Mouse (Mus musculus) left cerebral cortex, postnatal 4 days (tissue): ENCODE results near the gene Ugt2a2. TPM values are rescaled to one million over a fixed set of nuclear protein-coding genes. Genes with fewer than 3 reads are reported as not detected.
"Not testable (repeated sequence)": the region's sequence is repeated elsewhere in the genome, so short reads cannot be mapped to it uniquely, and the experiment has no call there.

Experiments used
- DNase-seq: peaks from one replicate; pipeline ENCODE4 v3.0.0-alpha.2; 2022
- intact Hi-C: fragments of 180-260 bp; cut with DNase I; formaldehyde crosslinking; loops from one replicate; pipeline ENCODE4 v1.15.1; 2025
- total RNA-seq, 2 experiments: library from RNA; stranded (reverse); gene quantifications; 2 replicates each; pipeline ENCODE4 v1.2.3; 2021

The Ugt2a2 gene
- not detected for total RNA-seq

DNA sequence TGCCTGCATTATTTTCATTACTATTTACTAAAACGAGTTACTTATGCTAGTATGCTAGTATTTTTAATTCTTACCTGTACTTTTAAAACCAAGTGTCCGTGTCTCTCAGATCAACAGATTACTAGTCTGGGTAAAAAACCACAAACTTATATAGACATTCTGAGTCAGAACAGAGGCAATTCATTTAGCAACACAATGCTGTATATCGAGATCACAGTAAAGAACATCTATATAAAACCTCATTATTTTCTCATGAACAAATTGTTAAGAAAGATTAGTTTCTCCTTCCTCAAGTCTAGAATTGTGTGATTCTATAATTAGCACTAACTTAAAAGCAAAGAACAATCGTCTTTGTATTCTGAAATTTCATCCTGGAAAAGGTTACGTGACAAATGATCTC, at the start of gene Ugt2a2:
Gene Ugt2a2 (minus strand): TSS at position 101 of the 400 bp plus-strand sequence.
- intact Hi-C loops = no loop called here

DNA sequence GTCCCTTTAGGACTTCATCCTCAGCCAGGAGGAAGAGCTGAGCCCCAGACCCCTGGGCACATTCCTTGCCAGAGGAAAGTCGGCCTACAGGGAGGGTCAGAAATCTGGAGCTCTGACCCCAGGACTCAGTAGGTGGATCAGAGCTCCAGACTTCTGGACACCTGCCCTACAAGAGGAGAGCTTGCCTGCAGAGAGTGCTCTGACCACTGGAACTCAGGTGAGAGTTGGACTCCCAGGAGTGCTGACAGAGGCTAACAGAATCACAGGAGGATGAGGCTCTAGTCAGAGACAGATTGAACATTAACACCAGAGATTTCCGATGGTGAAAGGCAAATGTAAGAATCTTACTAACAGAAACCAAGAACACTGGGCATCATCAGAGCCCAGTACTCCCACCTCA, 41.5 kb upstream of the Ugt2a2 start:
- intact Hi-C loops, DNase-seq: not testable (repeated sequence)

More for the DNA sequence above, at the start of gene Ugt2a2:
- no peak for DNase-seq

DNA sequence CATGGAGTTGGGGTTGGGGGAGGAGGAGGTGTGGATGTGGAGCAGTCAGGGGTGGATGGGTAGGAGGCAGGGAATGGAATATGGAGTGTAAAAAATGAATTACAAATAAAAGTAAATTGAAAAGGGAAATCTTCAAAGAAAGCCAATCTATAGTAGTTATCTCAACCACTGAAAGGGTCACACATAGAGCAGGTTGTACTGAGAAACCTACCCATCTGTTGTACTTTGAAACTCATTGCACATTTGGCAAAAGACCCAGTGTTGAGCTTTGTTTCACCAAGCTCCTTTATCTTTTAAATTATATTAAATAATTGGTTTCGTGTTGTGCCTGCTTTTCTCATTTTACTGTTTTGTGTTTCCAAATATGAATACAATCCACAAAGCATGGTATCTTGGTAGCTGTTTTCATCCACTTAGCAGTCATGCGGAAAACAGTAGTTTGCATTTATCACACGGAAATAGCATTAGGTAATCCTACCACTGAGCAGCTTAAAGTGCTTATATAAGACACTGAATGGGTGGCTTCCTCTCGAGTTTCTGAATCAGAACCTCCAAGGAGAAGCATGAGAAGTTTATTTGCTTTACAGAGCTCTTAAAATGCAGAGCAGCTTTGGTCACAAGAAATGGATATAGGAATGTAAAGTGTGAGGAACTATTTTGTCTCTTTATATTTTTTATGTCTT, 23.9 kb upstream of the Ugt2a2 start:
- DNase-seq = no peak
- intact Hi-C loops = no loop called here

DNA sequence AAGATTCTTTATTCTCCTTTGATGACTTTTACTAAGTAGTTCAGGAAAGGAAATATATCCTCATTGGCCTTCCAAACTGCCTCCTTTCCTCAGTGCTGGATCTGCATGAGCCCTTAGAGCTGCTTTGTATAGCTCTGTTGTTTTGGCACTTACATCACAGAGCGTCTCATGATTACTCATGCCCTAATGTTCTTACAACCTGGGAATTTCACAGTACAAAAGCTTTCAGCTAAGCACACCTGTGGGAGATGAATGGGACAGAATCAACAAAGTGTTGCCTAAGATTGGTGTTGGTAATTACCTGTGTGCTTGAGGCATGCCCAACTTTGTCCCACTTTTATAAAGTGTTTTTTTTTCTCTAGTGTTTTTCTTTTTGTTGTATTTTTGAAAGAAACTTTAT, 20.6 kb upstream of the Ugt2a2 start:
- intact Hi-C loops = no loop called here
- no peak for DNase-seq

DNA sequence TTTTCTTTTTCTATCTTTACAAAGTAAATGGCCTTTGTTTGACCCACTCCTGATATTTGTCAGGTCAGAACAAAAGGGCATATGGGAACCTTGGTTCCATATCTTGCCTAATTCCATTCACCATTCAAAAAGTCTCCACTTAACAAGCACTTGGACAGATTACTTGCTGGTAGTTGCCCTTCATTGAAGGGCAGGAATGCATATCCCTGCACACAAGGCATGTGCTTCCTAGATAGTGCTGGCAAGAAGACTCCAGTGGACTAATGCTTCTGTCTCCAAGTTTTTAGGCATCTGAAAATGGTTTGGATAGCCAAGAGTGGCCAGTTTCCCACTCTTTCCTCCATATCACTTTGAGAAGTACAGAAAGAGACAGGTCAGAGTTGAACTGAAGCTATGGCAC, 17.3 kb upstream of the Ugt2a2 start:
- intact Hi-C loops = no loop called here
- no peak for DNase-seq

DNA sequence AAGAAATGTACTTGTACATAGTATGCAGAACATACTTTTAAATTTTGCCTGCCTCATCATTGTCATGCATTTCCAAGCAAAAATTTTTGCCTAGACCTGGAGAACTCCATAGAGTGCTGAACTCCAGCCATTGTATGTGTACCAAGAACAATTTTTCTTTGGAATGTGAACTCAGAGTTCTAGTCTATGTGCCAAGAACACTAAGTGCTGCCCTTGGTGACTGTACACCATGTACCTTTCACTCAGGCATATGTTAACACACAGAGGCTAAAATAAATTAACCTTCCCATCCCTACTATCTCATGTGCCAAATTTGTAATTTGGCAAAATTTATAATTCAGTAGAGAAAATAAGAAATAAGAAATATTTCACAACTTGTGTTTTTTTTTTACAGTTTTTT, 16.9 kb upstream of the Ugt2a2 start:
- DNase-seq = no peak
- intact Hi-C loops = no loop called here

DNA sequence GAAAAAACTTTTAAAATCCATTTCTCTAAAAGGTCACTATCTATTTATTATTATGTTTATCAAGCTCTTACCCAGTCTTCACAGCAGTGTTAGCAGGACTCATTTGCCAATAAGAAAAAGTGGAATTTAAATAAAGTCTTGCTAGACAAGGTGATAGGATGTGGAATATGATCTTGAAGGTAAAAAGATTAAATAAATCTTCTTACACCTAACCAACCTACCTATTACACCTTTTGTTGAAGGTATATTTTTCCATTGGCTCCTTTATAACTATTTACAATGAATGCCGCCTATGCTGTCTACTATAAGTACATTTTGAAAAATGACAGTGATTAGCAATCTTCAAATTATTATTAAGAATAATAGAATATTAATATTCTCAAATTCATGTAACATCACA, 8.7 kb upstream of the Ugt2a2 start, which contains the start of gene Ugt2a1:
Gene Ugt2a1 (minus strand): TSS at position 101 of the 400 bp plus-strand sequence.
- intact Hi-C loops = no loop called here
- DNase-seq = no peak

DNA sequence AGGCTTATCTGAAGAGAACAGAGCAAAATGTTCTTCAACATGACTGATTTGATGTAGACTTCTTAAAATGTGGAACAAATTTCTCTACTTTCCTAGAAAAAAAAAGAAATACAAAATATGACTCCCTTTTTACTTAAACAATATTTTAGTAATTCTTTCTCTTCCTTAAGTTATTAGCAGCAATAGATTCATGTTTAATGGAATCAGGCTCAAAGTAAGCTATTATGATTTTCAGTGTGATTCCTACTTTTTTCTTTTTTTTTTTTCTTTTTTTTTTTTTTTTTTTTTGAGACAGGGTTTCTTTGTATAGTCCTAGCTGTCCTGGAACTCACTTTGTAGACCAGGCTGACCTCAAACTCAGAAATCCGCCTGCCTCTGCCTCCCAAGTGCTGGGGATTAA, 4.6 kb upstream of the Ugt2a2 start, which contains the start of gene Gm43638:
Gene Gm43638 (minus strand): TSS at position 101 of the 400 bp plus-strand sequence.
- DNase-seq, intact Hi-C loops: not testable (repeated sequence)

DNA sequence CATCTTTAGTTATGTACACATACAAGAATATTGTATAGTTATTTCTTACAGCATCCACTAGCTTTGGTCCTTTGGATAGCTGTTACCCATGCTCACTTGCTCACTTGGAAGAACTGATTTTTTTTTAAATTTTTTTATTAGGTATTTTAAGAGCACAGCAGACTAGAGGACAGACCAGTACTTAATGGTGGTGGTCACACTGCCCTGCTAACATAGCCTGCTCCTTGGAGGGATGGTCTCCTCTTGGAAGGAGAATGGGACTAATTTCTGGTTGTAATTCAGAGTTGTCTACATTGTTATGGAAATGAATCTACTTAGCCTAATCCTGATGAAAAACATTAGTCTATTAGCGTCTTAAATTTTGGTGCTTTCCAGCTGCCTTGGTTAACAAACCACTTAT, 23.2 kb downstream of the Ugt2a2 start:
- intact Hi-C loops = no loop called here
- DNase-seq = no peak

DNA sequence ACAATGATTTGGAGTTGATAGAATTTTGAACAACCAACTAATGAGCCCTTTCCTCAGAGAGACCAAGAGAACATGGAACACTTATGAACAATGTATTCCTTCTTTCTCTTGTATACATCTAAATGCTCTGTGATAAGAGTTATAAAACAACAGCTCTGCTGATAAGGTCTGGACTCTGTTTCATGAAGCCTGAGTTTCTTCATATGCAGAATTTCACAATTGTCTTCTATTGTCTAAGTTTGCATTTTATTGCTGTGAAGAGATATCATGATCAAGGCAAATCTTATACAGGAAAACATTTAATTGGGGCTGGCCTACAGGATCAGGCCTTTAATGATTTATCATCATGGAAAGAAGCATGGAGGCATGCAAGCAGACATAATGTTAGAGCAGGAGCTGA, 24.4 kb downstream of the Ugt2a2 start:
- intact Hi-C loops = no loop called here
- DNase-seq = no peak

DNA sequence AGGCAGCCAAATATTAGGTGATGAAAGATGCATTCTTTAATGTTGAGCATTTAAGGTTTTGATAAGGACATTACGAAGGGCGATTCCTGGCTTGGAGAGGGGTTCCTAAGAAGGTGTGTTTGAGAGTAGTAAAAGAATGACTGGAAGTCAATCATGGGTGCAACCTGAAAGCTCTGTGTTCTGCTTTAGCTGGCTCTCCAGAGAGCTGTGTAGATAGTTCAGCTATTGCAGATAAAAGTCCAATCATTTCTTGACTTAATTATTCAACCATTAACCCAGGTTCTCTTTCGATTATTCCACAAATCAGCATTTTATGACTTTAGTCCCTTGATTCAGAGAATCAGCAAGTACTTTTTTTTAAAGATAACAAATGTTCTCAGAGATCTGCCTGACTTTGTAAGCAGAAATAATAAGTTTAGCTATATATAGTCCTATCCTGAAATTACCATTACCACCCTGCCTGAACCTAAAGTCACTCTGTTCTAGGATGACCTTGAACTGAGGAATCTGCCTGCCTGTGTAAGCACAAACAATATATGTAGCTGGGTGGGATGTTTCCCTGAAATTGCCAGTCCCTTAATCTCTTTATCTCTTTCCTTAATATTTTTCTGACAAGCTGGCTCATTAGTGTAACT, 25.7 kb downstream of the Ugt2a2 start:
- no peak for DNase-seq
- intact Hi-C loops = no loop called here

DNA sequence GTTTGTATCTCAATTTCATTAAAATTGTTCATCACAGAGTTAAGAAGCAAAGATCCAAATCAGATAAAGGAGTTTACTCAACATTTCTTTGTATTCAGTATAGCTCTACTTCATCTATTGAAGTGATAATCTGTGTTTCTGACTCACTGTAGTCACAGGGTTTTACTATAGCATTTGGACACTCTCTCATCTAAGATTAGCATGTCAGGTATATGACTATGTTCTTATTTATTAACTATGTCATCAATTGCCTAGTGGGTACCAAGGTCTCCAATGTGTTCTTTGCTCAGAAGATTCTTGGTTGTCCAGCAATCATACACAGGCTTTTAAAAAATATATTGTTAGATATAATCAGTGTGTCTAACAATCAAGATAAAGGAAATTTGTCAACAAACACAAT, 26.5 kb downstream of the Ugt2a2 start:
- DNase-seq = no peak
- intact Hi-C loops = no loop called here

DNA sequence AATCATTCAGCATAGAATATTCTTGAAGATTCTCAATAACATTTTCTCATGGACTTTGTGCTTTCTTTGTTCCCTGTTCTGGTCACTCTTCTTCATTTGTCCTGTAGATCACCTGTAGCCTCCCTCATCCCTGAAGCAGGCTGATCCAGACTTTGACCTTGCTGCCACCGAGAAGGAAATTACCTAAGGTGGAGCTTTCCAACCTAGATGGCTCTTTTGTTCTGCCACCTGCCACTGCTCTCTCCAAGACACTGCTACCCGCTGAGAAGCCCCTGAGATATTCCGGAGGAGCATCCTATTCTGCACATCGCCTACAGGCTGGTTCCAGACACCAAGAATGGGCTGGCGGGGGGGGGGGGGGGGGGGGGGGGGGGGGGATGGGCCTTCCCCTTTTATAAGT, 29.5 kb downstream of the Ugt2a2 start:
- DNase-seq, intact Hi-C loops: not testable (repeated sequence)

DNA sequence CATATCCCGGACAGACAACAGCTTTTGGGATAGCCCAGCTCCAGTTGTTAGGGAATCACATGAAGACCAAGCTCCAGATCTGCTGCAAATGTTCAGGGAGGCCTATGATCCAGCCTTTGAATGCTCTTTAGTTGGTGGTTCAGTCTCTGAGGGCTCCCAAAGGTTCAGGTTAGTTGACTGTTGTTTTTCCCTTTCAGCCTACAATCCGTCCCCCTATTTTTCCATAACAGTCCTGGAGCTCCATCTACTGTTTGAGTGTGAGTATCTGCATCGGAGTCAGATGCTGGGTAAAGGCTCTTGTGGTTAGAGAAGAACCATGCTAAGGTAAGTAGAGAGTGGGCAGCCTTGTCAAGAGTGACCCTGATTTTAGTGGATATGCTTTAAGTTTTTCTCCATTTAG, 45.8 kb downstream of the Ugt2a2 start:
- intact Hi-C loops = no loop called here
- no peak for DNase-seq

DNA sequence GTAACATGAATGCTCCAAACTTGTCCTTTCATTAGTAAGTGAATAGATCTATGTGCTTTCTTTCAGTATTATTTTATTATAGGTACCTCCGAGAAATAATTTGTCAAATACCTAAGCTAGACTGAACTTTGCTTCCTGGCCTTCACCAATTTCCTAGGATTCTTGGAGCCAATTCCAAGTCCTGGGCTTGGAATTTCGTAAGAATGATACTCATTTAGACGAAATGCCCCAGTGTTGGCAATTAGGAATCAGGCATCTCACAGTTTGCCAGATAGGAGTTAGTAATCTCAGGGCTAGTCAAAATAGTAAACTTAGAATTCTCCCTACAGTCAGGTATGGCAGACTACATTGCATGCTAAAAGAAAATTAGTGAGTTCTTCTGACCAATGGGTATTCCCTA, 56.4 kb downstream of the Ugt2a2 start:
- intact Hi-C loops = no loop called here
- DNase-seq = no peak

DNA sequence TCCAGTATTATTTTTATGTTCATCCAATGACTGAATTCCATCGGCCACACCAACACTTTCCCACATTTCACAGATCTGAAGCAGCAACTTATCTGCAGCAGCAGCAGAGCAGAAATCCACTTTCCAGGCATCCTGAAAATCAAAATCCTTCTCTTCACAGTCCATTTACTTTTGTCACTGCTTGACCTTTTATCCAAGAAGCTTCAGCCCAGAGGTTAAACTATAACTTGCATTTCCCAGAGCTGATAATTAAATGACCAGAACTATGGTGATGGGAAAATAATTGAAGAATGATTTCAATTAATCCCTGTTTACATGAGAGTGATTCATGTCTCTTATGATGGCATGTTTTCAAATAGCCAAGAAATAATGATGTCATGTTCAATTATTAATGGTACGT, 58.0 kb downstream of the Ugt2a2 start, which contains the start of gene Ugt2b38:
Gene Ugt2b38 (minus strand): TSS at position 163 of the 400 bp plus-strand sequence.
- intact Hi-C loops, DNase-seq: not testable (repeated sequence)

Other genes starting within 250 kb of the Ugt2a2 start
- gene Ugt2b37, start 227.5 kb downstream of the Ugt2a2 start, total RNA-seq = not detected
- gene Ugt2a3, start 145.1 kb downstream of the Ugt2a2 start, total RNA-seq = not detected
- gene Ugt2b38, start 58.1 kb downstream of the Ugt2a2 start, total RNA-seq = not detected
- not detected for gene Gm43638, start 4.5 kb upstream of the Ugt2a2 start, total RNA-seq
- gene Ugt2a1, start 8.6 kb upstream of the Ugt2a2 start, total RNA-seq = not detected
- gene Sult1b1, start 55.9 kb upstream of the Ugt2a2 start, total RNA-seq = not detected
- gene Sult1d1, start 86.8 kb upstream of the Ugt2a2 start, total RNA-seq = not detected
- not detected for gene Sult1e1, start 109.3 kb upstream of the Ugt2a2 start, total RNA-seq
- gene Csn1s1, start 183.9 kb upstream of the Ugt2a2 start, total RNA-seq = not detected
- gene Csn2, start 217.4 kb upstream of the Ugt2a2 start, total RNA-seq = not detected